Mouse (Mus musculus): ENCODE data around the gene Tdrkh.

- TF ChIP-seq CTCF (IDR thresholded peaks at IDR 0.05; ENCODE audit: borderline replicate concordance, extremely low read depth, insufficient read depth, insufficient read length) (no peak), POLR2A (IDR thresholded peaks at IDR 0.05; ENCODE audit: borderline replicate concordance, extremely low read depth, insufficient read depth, insufficient read length, poor library complexity, severe bottlenecking) (no peak)
These were observed 13.3 kb upstream of the Tdrkh start for GRCm38 (mm10) chr3:94399663-94400310.
